Mouse (Mus musculus) lung, postnatal 10 days (tissue): Measurements from ENCODE around the gene Map2k7.
A peak's percentile ranks its signal among the peaks of the same experiment; 100 is the strongest.

Experiments used
- DNase-seq: peaks from one replicate; pipeline ENCODE4 v3.0.0; 2021

Gene Map2k7

GRCm38 (mm10) chr8:4259125-4259804, 20.7 kb downstream of the Map2k7 start, which contains the start of gene Ctxn1:
Gene Ctxn1, minus strand, starts transcription at chr8:4259274.
- peak; percentile 98 for DNase-seq

GRCm38 (mm10) chr8:4259805-4260170, 21.2 kb downstream of the Map2k7 start:
- DNase-seq: no peak

- no peak for DNase-seq
Measured at GRCm38 (mm10) chr8:4263105-4263791, 24.7 kb downstream of the Map2k7 start.

GRCm38 (mm10) chr8:4265160-4265914, 26.8 kb downstream of the Map2k7 start:
- peak; percentile 60 for DNase-seq

- no peak for DNase-seq
Measured at GRCm38 (mm10) chr8:4267627-4268026, 29.1 kb downstream of the Map2k7 start.

- DNase-seq: no peak
Measured at GRCm38 (mm10) chr8:4269609-4270008, 31.1 kb downstream of the Map2k7 start.

- DNase-seq: peak; percentile 98
Measured at GRCm38 (mm10) chr8:4275275-4276110, 37.0 kb downstream of the Map2k7 start, which contains the start of gene Timm44. Gene Timm44, minus strand, starts transcription at chr8:4275913.

- DNase-seq: no peak
Measured at GRCm38 (mm10) chr8:4276111-4276465, 37.5 kb downstream of the Map2k7 start.

GRCm38 (mm10) chr8:4292738-4293137, 54.2 kb downstream of the Map2k7 start:
- no peak for DNase-seq
